40 mouse cellular contexts compared by ENCODE assay signal in genomic region chr7:31362022-31362560, GRCm38 (mm10). TPM values are rescaled to one million over a fixed set of nuclear protein-coding genes. Genes with fewer than 3 reads are reported as not detected.
"Had no signal": no experiment of that assay in that cellular context is flagged by ENCODE, and none has a peak within 500 bp of the region (broad histone marks: within the 10 kb centered on the region; RNA-seq: fewer than 3 reads in every experiment).

Scgb2b3 (minus strand) TSS chr7:31362072.

- H3K36me3 ChIP-seq: embryonic facial prominence, embryonic 10.5 days; embryonic facial prominence, embryonic 12.5 days; embryonic facial prominence, embryonic 13.5 days; embryonic facial prominence, embryonic 15.5 days; forebrain, embryonic 10.5 days; forebrain, embryonic 12.5 days; forebrain, embryonic 15.5 days had no signal

- DNase-seq: cerebellum, adult 8-10 months; cerebellum, adult 9-10 months; cerebellum, adult 9-11 months; cerebellum, postnatal 10 days; cerebellum, postnatal 14 days; cerebellum, postnatal 25 days; cerebellum, postnatal 36 days; embryo, embryonic 11 days; forebrain, postnatal 0 days; gastrocnemius, adult 2 months; gastrocnemius, postnatal 10 days; gastrocnemius, postnatal 14 days; gastrocnemius, postnatal 25 days; gastrocnemius, postnatal 36 days; heart, adult 11 months; heart, adult 18-20 months; heart, adult 2 months had no signal

- H3K4me1 ChIP-seq: embryonic facial prominence, embryonic 10.5 days; embryonic facial prominence, embryonic 12.5 days; embryonic facial prominence, embryonic 13.5 days; embryonic facial prominence, embryonic 15.5 days; forebrain, embryonic 10.5 days; forebrain, embryonic 12.5 days; forebrain, embryonic 13.5 days; forebrain, embryonic 15.5 days had no signal

- H3K9ac ChIP-seq: embryonic facial prominence, embryonic 12.5 days; embryonic facial prominence, embryonic 13.5 days; embryonic facial prominence, embryonic 15.5 days; forebrain, embryonic 12.5 days; forebrain, embryonic 13.5 days; forebrain, embryonic 15.5 days; forebrain, postnatal 0 days had no signal

- H3K4me3 ChIP-seq: embryonic facial prominence, embryonic 10.5 days; embryonic facial prominence, embryonic 12.5 days; embryonic facial prominence, embryonic 13.5 days; embryonic facial prominence, embryonic 15.5 days; erythroblast, embryonic 14.5 days; forebrain, embryonic 10.5 days; forebrain, embryonic 12.5 days; forebrain, embryonic 13.5 days; forebrain, embryonic 15.5 days; gastrocnemius, adult 2 months; heart, adult 2 months had no signal

- H3K27ac ChIP-seq: embryonic facial prominence, embryonic 10.5 days; embryonic facial prominence, embryonic 12.5 days; embryonic facial prominence, embryonic 13.5 days; embryonic facial prominence, embryonic 15.5 days; forebrain, embryonic 10.5 days; forebrain, embryonic 12.5 days; forebrain, embryonic 13.5 days; forebrain, embryonic 15.5 days; gastrocnemius, adult 2 months; heart, adult 2 months had no signal

- H3K27me3 ChIP-seq: embryonic facial prominence, embryonic 12.5 days; embryonic facial prominence, embryonic 13.5 days; embryonic facial prominence, embryonic 15.5 days; forebrain, embryonic 12.5 days; forebrain, embryonic 13.5 days; forebrain, embryonic 15.5 days had no signal

RNA-seq across cellular contexts. Expression of gene Scgb2b3, which starts in this region (rescaled TPM):
- total RNA-seq: common myeloid progenitor, adult 5-6 weeks; forebrain, postnatal 0 days; gastrocnemius, adult 18-20 months; gastrocnemius, adult 2 months; gastrocnemius, adult 8-10 months; gastrocnemius, postnatal 10 days; gastrocnemius, postnatal 14 days; gastrocnemius, postnatal 25 days; gastrocnemius, postnatal 36 days; gastrocnemius, postnatal 4 days; granulocyte monocyte progenitor cell, adult 5-6 weeks; heart, adult 18-20 months; heart, adult 2 months; heart, adult 8-10 months had no signal
- polyA plus RNA-seq: cortical plate, adult 2 months; embryonic facial prominence, embryonic 10.5 days; embryonic facial prominence, embryonic 11.5 days; embryonic facial prominence, embryonic 12.5 days; embryonic facial prominence, embryonic 13.5 days; embryonic facial prominence, embryonic 14.5 days; embryonic facial prominence, embryonic 15.5 days; erythroblast, embryonic 14.5 days; forebrain, embryonic 10.5 days; forebrain, embryonic 11.5 days; forebrain, embryonic 12.5 days; forebrain, embryonic 13.5 days; forebrain, embryonic 14.5 days; forebrain, embryonic 15.5 days; forebrain, embryonic 16.5 days; forebrain, postnatal 0 days; frontal cortex, adult 2 months; gonadal fat pad, adult 2 months; heart, adult 2 months had no signal
